Mouse (Mus musculus): ENCODE measurements around the gene Dph7.
"Not testable (repeated sequence)": the region's sequence is repeated elsewhere in the genome, so short reads cannot be mapped to it uniquely, and the experiment has no call there.

Dph7 gene

GRCm38 (mm10) chr2:24974452-24974851 is 12.3 kb downstream of the Dph7 start:
- not testable (repeated sequence) for DNase-seq

DNA sequence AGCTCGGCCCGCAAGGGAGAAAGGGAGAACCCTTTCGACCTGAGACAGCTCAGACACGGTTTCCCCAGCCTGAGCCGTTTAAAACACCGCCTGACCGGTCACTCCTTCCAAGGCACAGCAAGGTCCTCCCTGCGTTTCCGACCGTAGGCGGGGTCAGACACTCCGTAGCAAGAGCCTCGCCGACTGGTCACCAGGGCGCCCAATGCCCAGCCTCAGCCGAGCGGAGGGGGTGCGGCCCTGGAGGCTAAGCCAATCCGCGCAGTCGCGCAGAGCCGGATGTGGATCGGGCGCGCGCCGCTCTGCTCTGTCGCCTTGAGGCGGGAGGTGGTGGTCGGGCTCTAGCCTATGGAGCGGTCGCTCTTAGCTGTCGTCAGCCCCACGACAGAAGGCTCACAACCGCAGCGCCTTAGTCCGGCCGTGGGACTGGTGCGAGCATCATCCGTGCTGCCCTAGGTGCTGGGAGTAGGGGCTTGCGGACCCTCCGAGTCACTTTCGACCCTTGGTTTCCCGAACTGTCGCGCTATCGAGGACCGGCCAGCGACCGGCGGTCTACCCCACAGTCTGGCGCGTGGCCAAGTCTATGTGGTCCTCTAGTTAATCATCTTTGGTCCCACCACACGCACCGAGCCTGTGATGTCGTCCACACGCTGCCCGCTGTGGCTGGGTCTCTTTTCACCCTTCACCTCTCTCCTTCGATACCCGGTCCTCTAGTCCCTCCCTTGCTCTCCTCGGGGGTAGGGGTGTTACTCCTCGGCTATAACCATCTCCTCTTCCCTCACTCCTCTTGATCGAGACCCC is 12.9 kb downstream of the Dph7 start, which contains the start of gene Mrpl41:
Gene Mrpl41, minus strand, starts transcription at position 193 of the 798 bp plus-strand sequence.
- peak; percentile 92 to 97 for DNase-seq

GRCm38 (mm10) chr2:24975704-24976297 is 13.6 kb downstream of the Dph7 start, which contains the start of gene Pnpla7:
Gene Pnpla7, plus strand, starts transcription at chr2:24976033.
- DNase-seq: peak; percentile 78 to 87

GRCm38 (mm10) chr2:24976960-24977359 is 14.8 kb downstream of the Dph7 start:
- DNase-seq: no peak

DNA sequence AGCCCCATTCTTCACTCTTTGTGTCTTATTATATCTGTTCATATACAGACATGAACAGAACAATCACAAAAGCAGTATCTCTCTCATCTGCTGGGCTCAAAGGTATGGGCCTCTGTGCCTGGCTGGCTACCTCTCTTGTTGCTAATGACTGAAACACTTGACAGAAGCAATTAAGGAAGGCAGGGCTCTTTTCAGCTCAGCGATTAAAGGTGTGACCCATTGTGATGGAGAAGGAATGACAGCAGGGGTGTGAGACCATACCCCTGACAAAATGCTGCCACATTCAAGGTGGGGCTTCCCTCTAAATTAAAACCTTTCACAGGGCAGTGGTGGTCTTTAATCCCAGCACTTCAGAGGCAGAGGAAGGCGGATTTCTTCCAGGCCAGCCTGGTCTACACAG is 25.6 kb downstream of the Dph7 start:
- DNase-seq: no peak

GRCm38 (mm10) chr2:24995332-24995731 is 33.1 kb downstream of the Dph7 start:
- DNase-seq: no peak

DNA sequence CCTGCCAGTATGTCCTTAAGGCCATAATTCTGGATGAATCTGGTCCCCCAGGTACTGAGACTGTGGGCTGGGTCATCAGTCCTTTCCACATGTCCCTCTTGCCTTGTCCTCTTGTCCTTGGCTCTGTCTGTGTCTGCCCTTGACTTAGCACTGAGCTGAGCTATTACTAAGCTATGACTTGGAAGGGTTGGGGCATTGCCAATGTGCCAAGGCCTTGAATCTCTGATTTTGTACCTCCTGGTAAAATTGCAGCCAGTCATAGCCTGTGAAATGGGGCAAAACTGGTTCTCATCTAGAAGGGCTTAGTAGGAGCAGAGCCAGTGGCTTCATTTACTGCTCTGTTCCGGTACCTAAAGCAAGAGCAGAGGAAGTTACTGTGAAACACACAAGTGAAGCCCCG is 34.3 kb downstream of the Dph7 start:
- no peak for DNase-seq

DNA sequence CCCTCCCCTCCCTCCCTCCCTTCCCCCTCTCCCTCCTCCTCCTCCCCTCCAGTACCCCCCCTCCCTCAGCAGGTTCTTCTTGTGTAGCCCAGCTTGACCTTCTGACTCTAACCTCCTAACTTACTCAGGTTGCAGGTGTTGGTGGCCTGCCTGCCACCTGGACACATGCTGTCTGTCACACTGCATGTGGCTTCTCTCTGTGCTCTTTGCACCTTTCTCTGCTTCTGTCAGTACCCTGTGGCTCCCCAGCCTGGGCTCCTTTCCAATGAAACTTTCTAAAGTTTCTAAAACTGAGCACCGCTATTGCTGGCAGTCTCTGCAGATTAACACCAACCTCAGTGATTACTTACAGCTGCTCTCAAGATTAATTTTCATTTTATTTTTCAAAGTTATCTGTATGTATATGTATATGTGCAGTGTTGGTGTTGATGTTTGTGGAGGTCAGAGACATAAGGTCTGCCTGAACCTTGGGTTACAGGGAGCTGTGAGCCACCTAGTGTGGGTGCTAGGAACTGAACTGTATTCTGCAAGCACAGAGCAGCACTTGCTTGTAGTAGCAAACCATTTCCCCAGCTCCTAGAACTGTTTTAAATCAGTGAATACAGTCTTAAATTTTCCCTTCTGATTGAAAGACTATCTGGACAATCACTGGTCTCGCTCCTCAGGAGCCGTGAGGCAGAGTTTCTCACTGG is 38.5 kb downstream of the Dph7 start:
- peak; percentile 18 to 29 for DNase-seq

GRCm38 (mm10) chr2:25003946-25004786 is 42.0 kb downstream of the Dph7 start:
- DNase-seq: no peak

GRCm38 (mm10) chr2:25006767-25007166 is 44.6 kb downstream of the Dph7 start:
- no peak for DNase-seq

DNA sequence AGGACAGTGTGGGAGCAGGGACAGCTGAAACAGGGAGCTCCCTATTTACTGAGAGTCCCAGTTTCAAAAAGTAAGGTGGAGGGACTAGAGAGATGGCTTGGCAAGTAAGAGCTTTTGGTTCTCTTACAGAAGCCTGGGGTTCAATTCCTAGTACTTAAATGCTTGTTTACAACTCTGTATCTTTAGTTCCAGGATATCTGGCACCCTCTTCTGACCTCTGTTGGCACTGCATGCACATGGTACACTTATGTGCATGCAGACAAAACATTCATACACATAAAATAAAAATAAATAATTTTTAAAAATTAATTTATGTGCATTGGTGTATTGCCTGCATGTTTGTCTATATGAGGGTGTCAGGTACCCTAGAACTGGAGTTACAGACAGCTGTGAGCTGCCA is 46.0 kb downstream of the Dph7 start:
- DNase-seq: peak; percentile 12 to 14
